Mouse (Mus musculus): ENCODE results near the gene Kndc1. TPM values are rescaled to one million over a fixed set of nuclear protein-coding genes. Genes with fewer than 3 reads are reported as not detected.

Gene Kndc1
- total RNA-seq, 2 experiments from 2014 or later, result not detected

DNA sequence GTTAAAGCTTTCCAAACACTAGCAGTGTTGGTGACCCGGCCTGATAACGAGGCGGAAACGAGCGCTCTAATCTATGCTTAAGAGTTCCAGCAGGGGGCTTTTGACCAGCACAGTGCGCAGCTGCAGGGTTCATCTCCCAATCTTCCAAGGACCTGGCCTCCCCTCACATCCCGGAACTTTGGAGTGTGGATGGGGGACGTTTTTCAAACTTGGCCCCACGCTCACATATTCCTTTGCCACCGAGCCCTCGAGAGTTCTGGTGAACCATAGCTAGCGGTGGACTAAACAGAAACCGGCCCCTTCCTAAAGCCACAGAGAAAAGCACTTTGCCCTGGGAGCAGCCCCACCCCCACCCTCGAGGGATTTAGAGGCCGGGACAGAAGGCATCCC is 55.4 kb downstream of the Kndc1 start:
- intact Hi-C loops (cut with DNase I), result no loop called here
- peak; percentile 44 to 49 for DNase-seq

DNA sequence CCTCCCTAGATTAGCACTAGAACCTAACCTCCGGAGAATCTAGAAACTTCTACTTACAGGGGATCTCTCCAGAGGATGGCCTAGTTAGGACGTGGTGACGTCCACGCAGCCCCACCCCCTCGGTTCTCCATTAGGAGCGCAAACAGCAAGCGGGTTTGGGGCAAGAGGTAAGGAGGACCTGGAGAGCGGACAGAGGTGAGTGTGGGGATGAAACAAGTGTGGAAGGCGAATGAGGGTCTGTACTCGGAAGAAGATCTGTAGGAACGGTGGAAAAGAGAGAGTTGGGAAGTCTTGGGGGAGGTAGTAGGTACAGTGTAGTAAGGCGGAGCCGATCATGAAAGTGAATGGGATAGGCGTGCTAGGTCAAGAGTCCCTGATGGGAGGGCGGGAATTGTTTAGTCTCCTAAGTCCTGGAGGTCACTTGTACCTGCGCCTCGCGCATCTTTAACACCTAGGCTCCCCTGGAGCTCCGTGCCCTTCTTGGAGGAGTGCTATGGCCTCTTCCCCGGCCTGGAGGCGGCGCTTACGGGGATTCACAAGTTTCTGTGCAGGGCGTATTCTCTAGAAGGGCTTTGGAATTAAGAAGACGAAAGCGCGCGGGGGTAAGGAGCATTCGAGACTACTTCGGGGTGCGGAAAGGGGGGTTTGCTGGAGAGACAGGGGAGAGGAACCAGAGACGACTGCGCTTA is 55.9 kb downstream of the Kndc1 start:
- intact Hi-C loops (cut with DNase I), result no loop called here
- DNase-seq, result peak; percentile 60

DNA sequence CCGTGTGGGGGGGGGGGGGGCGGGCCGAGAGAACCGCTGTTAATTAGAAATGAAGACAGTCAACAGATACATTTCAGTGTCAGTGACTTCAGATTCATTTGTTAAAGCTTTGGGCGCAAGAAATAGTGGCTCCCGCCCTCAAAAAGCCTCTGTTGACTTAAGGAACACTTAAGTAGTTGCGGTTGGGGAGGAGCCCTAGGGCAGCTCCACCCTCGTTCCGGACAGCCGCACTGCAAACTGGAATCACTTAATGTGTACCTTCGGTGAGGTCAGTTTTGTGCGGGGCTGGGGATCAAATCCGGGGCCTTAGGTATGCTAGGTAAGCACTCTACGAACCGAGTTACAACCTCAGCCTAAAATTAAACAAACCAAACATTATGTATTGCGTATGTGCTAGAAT is 56.6 kb downstream of the Kndc1 start:
- DNase-seq, result peak in 1 of 2 experiments; percentile 19
- intact Hi-C loops (cut with DNase I), result no loop called here

DNA sequence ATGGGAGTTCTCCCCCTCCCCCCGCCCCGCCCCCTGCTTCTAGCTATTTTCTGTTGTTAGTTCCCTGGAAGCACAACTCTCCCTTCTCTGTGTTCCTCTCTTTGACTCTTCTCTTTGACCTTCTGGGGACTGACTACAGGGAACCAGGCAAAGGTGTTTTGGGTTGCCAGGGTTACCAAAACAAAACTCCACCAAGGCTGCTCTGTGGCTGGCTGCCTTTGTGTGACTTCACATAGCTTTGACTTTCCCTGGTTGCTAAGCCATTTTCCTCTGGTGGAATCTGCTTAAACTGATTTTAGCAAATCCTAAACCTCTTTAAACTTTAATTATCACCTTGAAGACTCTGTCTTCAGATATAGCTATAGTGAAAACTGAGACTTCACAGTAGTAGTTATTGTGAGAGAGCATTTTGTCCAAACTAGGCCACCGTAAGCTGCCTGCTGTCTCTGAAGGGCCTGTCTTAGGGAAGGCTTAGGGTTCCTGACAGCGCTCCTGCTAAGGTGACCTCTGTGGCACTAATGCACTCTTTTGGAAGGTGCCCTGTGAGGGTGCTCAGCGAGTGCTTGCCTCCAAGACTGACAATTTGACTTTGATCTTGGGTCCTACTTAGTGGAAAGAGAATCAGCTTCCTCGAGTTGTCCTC is 57.6 kb downstream of the Kndc1 start:
- DNase-seq, result no peak
- intact Hi-C loops (cut with DNase I), result no loop called here

DNA sequence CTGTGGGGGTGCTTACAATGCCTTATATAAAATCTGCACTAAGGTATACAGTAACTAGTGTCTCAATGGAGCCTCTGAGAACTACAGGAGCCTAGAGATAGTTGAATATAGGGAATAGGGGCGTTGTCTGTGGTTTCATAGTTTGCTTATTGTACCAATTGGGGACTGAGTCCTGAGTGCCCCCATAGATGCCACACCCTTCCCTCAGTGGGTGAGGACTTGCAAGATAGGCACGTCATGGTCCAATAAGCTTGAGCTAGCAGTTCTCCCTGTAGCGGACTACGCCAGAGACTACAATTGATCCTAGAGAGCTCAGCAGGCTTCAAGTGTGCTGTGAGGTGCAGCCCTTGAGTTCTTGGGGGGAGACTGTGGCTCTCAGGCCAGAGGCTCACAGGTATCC is 61.0 kb downstream of the Kndc1 start:
- no peak for DNase-seq
- intact Hi-C loops (cut with DNase I), result no loop called here

DNA sequence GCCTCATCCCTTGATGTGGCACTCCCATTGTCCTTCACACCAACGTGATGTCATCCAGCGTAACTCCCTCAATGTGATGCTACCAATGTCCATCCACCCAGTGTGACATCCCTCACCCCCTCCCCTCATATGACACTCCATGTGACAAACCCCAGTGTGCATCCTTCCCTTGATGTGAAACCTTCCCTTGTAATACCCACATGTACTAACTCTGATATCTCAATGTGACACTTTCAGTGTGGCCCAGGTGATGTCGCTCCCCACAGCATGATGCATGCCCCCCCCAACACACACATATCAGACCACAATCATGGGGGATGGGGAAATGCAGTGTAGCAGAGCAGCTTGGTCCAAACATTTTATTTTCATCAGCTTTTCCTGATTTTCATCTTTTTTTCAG is 62.2 kb downstream of the Kndc1 start:
- DNase-seq, result no peak
- intact Hi-C loops (cut with DNase I), result no loop called here

DNA sequence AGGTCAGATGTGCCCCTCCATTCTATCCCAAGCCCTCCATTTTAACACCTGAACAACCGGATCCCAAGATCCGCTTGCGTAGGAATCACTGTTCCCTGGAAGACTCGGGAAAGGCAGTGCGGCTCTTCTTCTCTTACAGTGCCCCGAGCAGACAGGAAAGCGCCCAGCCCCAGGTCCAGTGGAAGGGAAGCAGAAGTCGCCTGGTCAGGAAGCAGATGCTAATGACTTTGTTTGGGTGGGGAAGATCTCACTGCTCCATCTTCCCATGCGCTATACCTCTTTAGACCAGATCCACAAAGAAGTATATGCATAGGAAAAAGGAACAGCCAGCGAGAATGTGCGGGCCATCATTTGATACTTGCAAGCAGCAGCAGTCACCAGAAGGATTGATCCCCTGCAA is 62.9 kb downstream of the Kndc1 start:
- no peak for DNase-seq
- intact Hi-C loops (cut with DNase I), result no loop called here

DNA sequence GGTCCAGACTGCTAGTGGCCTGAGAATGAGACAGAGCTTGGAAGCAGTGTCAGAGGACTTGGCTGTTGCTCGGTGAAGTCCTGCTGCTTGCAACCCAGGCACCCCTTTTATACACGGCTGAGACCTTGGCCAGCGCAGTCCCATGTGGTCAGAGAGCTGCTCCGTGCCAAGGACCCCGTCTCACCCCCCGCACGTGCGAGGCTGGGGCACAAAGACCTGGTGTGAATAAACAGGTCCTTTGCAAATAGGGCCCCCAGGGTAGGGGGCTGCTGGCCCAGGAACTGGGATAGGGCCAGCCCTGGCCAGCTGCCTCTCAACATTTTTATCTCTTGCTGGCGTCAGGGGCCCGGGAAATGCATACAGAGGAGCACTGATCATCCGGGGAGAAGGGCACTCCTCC is 63.5 kb downstream of the Kndc1 start:
- intact Hi-C loops (cut with DNase I), result no loop called here
- DNase-seq, result no peak

DNA sequence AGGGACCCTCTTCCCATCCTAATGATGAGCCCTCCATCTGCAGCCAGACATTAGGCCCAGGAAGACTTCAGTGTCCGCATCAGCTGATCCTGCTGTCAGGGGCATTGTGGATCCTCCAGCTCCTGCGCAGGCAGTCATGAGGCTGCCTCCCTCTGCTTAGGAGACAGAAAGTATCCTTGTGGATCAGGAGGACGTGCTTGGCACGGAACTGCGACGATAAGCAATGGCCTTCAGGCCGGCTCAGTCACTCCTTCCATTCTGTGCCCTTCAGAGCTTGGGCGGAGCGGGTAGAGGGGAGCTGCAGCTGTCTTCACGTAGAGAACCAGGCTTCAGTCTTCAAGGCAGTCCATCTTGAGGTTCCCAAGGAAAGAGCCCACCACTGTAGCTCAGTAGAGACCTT is 66.6 kb downstream of the Kndc1 start:
- no peak for DNase-seq
- intact Hi-C loops (cut with DNase I), result no loop called here

DNA sequence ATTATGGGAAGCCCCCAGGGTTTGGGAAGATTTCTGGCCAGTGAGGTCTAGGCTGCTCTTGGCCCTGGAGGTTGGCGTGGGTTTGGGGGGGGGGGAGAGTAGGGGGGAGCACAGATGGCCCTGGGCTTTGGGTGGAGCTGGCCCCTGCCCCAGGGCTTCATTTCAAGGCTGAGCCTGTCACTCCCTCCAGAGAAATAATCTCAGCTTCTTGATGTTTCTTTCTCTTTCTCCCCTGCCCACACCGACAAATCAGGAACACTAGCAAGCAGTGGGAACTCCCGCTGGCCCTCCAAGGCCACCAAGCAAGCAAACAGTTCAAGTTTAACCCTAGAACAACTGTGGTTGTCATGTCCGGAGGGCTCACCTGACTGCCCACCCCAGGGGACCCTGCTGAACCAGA is 69.3 kb downstream of the Kndc1 start:
- DNase-seq, result no peak
- intact Hi-C loops (cut with DNase I), result no loop called here

DNA sequence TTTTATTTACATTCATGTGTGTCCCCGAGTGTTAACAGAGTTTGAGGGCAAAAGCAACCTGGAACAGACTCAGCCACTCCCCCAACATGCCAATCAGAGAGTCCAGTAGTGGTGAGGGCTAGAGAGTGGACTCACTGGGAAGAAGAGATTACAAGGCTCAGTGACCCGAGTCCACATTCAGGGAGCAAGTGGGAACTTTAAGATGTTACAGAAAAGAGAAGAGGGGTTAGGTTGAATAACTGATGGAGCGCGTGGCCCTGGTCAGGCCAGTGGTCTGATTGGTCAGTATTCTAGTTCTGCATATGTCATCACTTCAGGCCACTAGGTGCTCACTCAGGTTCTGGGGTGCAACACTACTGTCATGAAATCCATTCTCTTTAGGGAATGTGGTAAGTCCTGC is 72.7 kb downstream of the Kndc1 start:
- intact Hi-C loops (cut with DNase I), result loop anchor here (5.0 kb wide), 1 partner anchor 175 kb away; no protein-coding TSS in a partner anchor
- no peak for DNase-seq

DNA sequence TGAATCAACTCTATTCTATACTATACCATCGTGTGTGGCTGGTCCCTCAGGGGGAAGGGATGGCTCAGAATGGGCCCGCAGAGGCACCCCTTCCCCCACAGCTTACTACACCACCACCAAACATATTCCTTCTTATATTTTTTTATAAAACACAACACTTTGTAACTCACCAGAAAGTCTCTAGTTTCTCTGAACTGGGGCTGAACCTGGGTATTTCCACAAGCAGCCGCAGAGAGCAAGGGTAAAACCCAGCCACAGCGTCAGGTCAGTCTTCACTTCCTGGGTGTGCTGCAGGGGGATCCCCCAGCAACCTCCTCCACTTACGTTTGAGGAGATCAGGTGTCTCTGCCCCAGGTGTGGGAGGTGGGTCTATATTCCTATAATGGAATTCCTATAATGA is 73.9 kb downstream of the Kndc1 start:
- intact Hi-C loops (cut with DNase I), result loop anchor here (5.0 kb wide), 1 partner anchor 174 kb away; no protein-coding TSS in a partner anchor
- DNase-seq, result no peak

DNA sequence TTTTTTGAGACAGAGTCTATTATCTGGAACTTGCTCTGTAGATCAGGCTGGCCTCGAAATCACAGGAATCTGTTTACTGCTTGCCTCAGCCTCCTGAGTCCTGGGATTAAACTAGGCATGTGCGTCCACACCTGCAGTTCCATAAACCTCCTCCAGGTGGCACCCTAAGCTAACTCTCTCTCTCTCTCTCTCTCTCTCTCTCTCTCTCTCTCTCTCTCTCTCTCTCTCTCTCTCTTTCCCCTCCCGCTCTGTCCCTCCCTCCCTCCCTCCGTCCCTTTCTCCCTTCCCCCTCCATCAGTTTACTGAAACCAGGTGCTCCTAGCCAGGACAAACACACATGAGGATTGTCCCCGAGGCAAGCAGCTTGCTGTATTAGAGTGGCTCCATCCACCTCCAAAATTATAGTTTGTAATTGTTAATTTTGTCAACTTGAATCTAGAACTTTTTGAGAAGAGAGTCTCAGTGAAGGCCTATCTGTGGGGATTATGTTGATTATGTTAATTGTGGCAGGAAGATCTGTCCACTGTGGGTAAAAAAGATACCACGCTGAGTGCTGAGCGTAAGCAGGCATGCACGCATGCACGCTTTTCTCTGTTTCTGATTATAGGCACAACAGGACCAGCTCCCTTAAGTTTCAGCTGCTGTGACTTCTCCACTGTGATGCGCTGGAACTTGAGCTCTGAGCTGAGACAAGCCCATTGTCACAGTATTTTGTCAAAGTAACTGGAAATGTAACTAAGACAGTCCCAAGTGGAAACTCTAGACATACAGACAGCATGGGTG is 75.0 kb downstream of the Kndc1 start:
- peak; percentile 75 to 85 for DNase-seq
- intact Hi-C loops (cut with DNase I), result loop anchor here (1.0 to 5.0 kb wide), 3 partner anchors 25 to 173 kb away; no protein-coding TSS in a partner anchor

DNA sequence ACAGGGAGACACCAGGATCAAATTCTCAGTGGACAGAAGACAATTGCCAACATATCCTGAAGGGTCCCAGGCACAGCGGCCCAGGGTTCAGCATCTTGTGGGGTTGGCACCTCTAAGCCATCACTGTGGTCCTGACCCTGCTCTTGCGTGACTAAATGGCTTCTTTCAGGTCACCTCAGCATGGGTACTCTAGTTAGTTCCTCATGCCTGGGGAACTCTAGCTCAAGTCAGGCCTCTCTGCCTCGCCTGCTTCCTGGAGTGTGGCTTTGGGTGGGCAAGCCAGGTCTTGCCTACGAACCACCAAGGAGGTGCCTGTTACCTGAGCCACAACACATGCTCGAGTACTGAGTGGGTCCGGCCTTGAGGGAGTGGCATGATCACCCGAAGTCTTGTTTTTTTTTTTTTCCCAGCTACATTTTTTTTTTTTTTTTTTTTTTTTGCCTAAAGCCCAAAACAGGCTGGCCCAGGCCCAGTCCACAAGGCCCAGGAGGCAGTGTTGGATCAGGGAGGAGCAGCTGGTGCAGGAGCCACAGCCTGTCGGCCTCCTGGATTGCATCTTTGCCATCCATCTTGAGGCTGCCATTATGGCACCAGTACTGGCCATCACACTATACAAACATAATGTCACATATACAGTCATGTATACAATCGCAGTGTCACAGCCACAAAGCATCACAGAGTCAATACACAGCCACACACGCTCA is 75.9 kb downstream of the Kndc1 start:
- intact Hi-C loops (cut with DNase I), result no loop called here

DNA sequence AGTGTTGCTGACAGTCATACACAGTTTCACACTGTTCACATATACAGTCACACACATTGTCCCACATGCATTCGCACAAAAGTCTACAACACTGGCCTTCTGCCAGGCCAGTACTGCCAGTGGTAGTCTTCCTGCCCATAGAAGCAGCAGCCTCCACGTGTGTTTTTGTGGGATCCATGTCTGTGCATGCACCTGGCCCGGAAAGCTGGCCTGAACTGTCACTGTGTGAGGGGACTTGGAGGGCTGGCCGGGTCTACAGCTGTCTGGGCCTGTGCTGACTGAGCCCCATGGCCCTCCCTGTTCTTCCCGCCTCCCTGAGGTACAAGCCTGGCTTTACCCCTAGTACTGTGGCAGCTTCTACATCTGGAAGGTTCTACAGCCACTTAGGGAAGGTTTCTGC is 76.5 kb downstream of the Kndc1 start:
- intact Hi-C loops (cut with DNase I), result no loop called here
- no peak for DNase-seq

More for the DNA sequence above, 75.9 kb downstream of the Kndc1 start:
- DNase-seq, result no peak

DNA sequence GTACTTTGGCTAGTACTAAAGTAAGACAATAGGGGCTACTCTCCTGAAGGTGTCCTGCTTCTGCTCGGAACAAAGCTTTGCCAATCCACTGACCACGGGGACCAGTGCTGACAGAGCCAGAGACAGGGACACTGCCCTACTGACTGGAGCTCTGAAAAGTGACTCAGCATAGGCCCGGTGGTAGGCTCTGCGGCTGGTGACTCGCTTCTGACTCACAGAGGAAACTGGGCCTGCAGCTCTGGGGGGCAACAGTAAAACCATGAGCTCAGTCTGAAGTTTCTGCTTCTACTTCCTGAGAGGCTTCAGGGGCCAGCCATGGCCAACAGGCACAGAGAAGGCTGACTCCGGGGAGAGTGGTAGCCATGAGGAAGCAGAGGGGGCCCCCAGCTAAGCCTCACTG is 76.9 kb downstream of the Kndc1 start:
- intact Hi-C loops (cut with DNase I), result no loop called here
- no peak for DNase-seq

DNA sequence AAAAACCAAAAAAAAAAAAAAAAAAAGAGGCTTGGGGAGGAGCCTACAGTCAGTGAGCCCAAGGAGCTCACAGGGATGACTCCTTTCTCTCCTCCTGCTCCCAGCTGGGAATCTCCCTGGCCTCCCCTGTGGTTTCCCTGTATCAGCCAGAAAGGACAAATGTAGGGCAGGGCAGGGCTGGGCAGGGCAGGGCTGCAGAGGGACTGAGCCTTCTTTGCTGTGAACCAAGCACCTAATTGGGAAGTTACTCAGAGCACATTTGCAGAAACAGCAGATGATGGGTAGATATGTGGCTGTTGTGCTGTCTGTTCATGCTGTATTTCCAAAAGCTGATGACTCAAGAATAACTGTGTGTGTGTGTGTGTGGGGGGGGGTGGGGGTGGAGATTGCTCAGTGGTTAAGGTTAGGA is 78.4 kb downstream of the Kndc1 start:
- intact Hi-C loops (cut with DNase I), result no loop called here
- DNase-seq, result no peak

DNA sequence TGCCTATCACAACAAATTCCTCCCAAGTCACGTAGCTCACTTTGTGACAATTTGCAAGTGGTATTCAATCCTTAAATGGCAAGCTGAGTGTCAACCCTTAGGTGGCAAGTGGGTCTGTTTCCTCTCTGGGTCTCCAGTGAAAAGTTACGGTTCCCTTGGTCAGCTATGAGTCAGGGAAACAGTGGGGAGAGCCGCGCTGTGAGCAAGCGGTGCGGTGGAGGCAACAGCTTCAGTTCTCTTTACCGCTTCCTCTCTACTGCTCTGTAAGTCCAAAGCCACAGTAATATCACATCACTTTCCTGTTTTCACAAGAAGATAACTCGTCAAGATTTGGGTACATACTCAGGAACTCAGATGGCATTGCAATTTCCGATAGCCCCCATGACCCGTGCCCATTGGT is 79.8 kb downstream of the Kndc1 start:
- DNase-seq, result no peak
- intact Hi-C loops (cut with DNase I), result no loop called here

DNA sequence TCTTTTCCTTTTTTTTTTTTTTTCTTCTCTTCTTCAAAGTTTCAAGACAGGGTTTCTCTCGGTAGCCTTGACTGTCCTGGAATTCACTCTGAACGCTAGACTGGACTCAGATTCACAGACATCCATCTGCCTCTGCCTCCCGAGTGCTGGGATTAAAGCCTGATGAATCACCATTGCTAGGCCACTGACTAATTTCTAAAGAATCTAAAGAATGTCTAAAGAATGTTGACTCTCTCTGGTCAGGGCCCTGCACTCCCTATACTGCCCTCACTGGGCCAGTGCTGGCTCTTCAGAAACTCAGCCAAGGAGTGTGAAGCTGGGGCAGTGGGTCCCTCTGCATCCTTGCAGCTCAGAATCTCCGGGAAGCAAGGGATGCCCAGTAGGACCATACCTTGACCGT is 81.0 kb downstream of the Kndc1 start:
- intact Hi-C loops (cut with DNase I), result no loop called here
- no peak for DNase-seq

DNA sequence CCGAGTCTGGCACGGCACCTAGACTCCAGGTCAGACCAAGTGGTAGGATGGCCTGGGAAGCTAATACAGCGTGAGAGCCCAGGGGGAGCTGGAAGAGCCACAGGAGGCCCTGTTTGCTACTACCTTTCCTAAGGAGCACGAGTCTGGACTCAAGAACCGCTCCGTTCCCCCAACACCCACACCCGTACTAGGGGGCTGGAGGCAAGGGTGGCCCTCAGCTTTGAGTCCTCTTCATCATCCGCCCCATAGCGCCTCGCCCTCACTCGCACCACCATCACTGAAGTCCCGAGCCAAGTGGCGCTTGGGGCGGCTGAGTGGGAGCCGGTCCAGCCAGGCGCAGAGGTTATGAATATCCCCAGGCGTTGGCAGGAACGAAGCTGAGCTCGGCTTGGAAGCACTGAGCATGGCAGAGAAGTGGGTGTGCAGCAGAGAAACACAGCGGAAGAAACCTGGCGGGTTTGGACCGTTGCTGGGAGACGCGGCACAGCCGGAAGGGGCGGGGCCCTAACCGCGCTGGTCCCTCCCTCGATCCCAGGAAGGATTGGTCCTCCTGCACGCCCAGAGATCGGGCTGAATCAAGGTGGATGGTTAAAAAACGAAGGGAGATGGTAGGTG is 83.9 kb downstream of the Kndc1 start, which contains the start of gene 6430531B16Rik:
Gene 6430531B16Rik, minus strand, starts transcription at position 478 of the 615 bp plus-strand sequence.
- intact Hi-C loops (cut with DNase I), result no loop called here
- peak; percentile 69 to 75 for DNase-seq

All from heart, postnatal 36 days (tissue).